Mouse (Mus musculus) lung, embryonic 15.5 days (tissue): Measurements from ENCODE around the gene Tnpo2. TPM values are rescaled to one million over a fixed set of nuclear protein-coding genes. Genes with fewer than 3 reads are reported as not detected.

ENCODE experiments used
- ATAC-seq: fragments of 200-750 bp; cut with Nextera tagmentation; 2 replicates; pipeline ENCODE4 v1.8.0; 2017; ENCODE audit warnings: moderate number of reproducible peaks, borderline replicate concordance; ENCODE audit not compliant: low FRiP score, low TSS enrichment; ENCODE audit errors: extremely low read depth
- H3K27ac ChIP-seq: fragments of 300-500 bp; sonication (generic); 2 replicates; pipeline ENCODE4 v1.5.1; 2015; ENCODE audit warnings: moderate library complexity, mild to moderate bottlenecking, inconsistent platforms
- H3K27me3 ChIP-seq: fragments of 300-500 bp; sonication (generic); 2 replicates; pipeline ENCODE4 v1.6.1; 2015; ENCODE audit warnings: inconsistent platforms
- H3K36me3 ChIP-seq: fragments of 300-500 bp; sonication (generic); 2 replicates; pipeline ENCODE4 v1.6.1; 2015; ENCODE audit warnings: inconsistent platforms
- H3K4me1 ChIP-seq: fragments of 300-500 bp; sonication (generic); 2 replicates; pipeline ENCODE4 v1.6.1; 2015; ENCODE audit warnings: inconsistent platforms
- H3K4me2 ChIP-seq: fragments of 300-500 bp; sonication (generic); 2 replicates; pipeline ENCODE4 v1.6.1; 2015; ENCODE audit warnings: inconsistent platforms, mild to moderate bottlenecking, moderate library complexity
- H3K4me3 ChIP-seq: fragments of 300-500 bp; sonication (generic); 2 replicates; pipeline ENCODE4 v1.5.1; 2015; ENCODE audit warnings: mild to moderate bottlenecking, inconsistent platforms
- H3K9ac ChIP-seq: fragments of 300-500 bp; sonication (generic); 2 replicates; pipeline ENCODE4 v1.6.1; 2015; ENCODE audit warnings: inconsistent platforms
- H3K9me3 ChIP-seq: fragments of 300-500 bp; sonication (generic); 2 replicates; pipeline ENCODE4 v1.6.1; 2016; ENCODE audit warnings: inconsistent platforms
- WGBS: fragments of 180-500 bp; shearing (Covaris S2); methylation state at CpG from one replicate; pipeline ENCODE4 v1.1.7; 2015; 5-methylcytosine and 5-hydroxymethylcytosine counted together
- polyA plus RNA-seq: library from polyadenylated mRNA; unstranded; fragments of >200 nt; fragmentation: Nextera tagmentation; extraction: Ambion mirVana; gene quantifications from 2 replicates; pipeline ENCODE4 v1.2.1, GENCODE M21; 2015

The Tnpo2 gene
- polyA plus RNA-seq, 1 experiment from 2014 or later = 32.3 TPM

GRCm38 (mm10) chr8:85029271-85029670 lies 7.4 kb upstream of the Tnpo2 start:
- Histone ChIP-seq H3K36me3 (peaks cover 42% of the 10 kb centered on the region), H3K27me3 (no peaks in the 10 kb centered on the region), H3K4me1 (peaks cover 35% of the 10 kb centered on the region), H3K4me2 (peak overlapping the region; percentile 90; the same call in 1 of the 2 replicates), H3K9me3 (no peaks in the 10 kb centered on the region), H3K27ac (no peak overlapping the region), H3K4me3 (0 out of 2 replicates have a peak overlapping the region, but pooled peaks have one; percentile 92), H3K9ac (peak overlapping the region; percentile 99; the same call in 1 of the 2 replicates)
- 77% methylated on average over 14 of the region's 14 CpGs for WGBS
- no peak for ATAC-seq

DNA sequence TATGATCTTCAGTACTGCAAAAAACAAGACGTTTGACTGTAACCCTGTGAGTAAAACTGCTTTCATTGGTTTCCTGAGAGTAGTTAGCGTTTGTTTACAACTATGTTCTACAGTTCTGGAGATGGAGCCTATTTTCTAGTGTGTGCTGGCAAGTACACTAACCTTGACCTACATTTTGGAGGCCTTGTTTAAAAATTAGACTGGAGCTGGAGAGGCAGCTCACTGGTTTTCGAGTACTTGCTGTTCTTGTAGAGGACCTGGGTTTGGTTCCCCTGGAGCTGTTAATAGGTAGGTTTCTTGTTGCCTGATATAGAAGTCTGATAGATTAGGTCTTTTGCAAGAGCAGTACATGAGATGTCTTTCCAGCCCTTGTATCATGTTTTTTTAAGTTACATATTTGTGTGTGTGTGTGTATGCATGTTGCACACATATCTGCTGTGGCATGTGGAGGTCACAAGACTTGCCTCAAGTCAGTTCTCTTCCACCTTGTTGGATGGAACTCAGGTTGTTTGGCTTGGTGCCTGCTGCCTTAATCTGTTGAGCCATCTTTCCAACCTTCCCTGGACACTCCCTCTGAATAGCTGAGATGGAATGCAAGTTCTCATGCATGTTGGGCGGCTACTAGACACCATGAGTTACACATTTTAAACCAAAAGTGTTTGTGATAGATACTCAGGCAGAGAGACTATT lies 3.9 kb upstream of the Tnpo2 start:
- 79% methylated on average over 4 of the region's 4 CpGs for WGBS
- H3K27me3 ChIP-seq = no peaks in the 10 kb centered on the region
- H3K9me3 ChIP-seq = no peaks in the 10 kb centered on the region
- H3K4me2 ChIP-seq = no peak overlapping the region
- peaks cover 35% of the 10 kb centered on the region for H3K4me1 ChIP-seq
- ATAC-seq = no peak
- H3K9ac ChIP-seq = no peak overlapping the region
- H3K4me3 ChIP-seq = no peak overlapping the region
- H3K27ac ChIP-seq = no peak overlapping the region
- peaks cover 42% of the 10 kb centered on the region for H3K36me3 ChIP-seq

DNA sequence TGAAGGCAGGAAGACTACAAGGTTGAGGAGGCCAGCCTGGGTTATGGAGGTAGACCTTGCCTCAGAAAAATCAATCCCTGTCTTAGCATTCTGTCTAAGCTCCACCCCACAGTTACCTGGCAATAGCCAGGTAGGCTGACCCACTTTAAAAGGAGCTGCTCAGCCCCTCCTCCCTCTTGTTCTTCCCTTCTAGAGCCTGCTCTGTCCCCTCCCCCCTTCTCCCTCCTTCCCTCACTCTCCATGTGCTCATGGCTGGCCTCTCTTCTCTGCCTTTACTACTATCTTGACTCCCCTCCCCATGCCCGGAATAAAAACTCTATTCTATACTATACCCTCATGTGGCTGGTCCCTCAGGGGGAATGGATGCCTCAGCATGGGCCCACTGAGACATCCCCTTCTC lies 2.8 kb upstream of the Tnpo2 start:
- peak overlapping the region; percentile 85; the same call in 1 of the 2 replicates for H3K4me2 ChIP-seq

GRCm38 (mm10) chr8:85034764-85035163 lies 2.0 kb upstream of the Tnpo2 start:
- H3K4me2 ChIP-seq = peak overlapping the region; percentile 85
- H3K27me3 ChIP-seq = no peaks in the 10 kb centered on the region
- H3K4me3 ChIP-seq = peak overlapping the region; percentile 90
- WGBS = under 1% methylated on average over 13 of the region's 13 CpGs
- peaks cover 34% of the 10 kb centered on the region for H3K4me1 ChIP-seq
- no peaks in the 10 kb centered on the region for H3K9me3 ChIP-seq
- peak overlapping the region; percentile 81; the same call in 1 of the 2 replicates for H3K9ac ChIP-seq
- H3K27ac ChIP-seq = peak overlapping the region; percentile 71; the same call in 1 of the 2 replicates
- ATAC-seq = no peak
- H3K36me3 ChIP-seq = peaks cover 38% of the 10 kb centered on the region

More for the DNA sequence above, 2.8 kb upstream of the Tnpo2 start:
- Histone ChIP-seq H3K9me3 (no peaks in the 10 kb centered on the region), H3K27ac (peak overlapping the region; percentile 31; the same call in 1 of the 2 replicates), H3K27me3 (no peaks in the 10 kb centered on the region), H3K4me1 (peaks cover 32% of the 10 kb centered on the region), H3K36me3 (peaks cover 42% of the 10 kb centered on the region), H3K9ac (no peak overlapping the region), H3K4me3 (no peak overlapping the region)
- WGBS = 58% methylated on average over 1 of the region's 1 CpGs
- no peak for ATAC-seq

DNA sequence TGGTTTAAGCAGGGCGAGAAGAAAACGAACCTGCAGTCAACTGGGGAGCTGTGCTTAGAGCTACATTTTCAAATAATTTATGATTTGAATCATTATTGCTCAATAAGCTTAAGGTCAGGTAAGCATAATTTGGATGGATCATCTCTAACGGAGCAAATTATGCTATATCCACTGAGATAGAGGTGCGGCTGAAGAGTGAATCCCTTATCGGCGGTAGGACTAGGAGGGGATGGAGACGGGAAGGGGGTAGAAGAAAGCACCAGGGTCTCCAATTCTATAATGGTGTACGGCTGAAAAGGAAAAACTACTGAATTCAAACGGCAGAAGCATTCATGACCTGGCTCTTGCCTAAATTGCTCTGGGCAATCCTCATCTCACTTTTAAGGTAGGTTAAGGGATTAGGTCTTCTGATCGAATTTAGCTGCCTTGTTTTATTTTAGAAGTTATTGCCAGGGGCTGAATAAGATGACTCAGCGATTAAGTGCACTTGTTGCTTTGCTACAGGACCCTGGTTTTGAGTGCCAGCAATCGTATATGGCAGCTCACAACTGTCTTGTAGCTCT lies 1.5 kb upstream of the Tnpo2 start:
- WGBS = 5% methylated on average over 12 of the region's 12 CpGs
- H3K9ac ChIP-seq = peak overlapping the region; percentile 81

GRCm38 (mm10) chr8:85035728-85036310 lies 896 bp upstream of the Tnpo2 start:
- WGBS = under 1% methylated on average over 15 of the region's 15 CpGs
- Histone ChIP-seq H3K27me3 (no peaks in the 10 kb centered on the region), H3K27ac (peak overlapping the region; percentile 100), H3K4me3 (peak overlapping the region; percentile 90), H3K4me2 (peak overlapping the region; percentile 85), H3K4me1 (peaks cover 34% of the 10 kb centered on the region), H3K9me3 (no peaks in the 10 kb centered on the region), H3K36me3 (peaks cover 37% of the 10 kb centered on the region), H3K9ac (peak overlapping the region; percentile 81)
- 0 out of 2 replicates have a peak, but pooled peaks have one; percentile 0 for ATAC-seq

More for the DNA sequence above, 1.5 kb upstream of the Tnpo2 start:
- peak overlapping the region; percentile 85 for H3K4me2 ChIP-seq
- H3K4me1 ChIP-seq = peaks cover 34% of the 10 kb centered on the region
- no peaks in the 10 kb centered on the region for H3K9me3 ChIP-seq
- H3K36me3 ChIP-seq = peaks cover 37% of the 10 kb centered on the region
- no peaks in the 10 kb centered on the region for H3K27me3 ChIP-seq
- ATAC-seq = no peak
- H3K4me3 ChIP-seq = peak overlapping the region; percentile 90
- peak overlapping the region; percentile 100 for H3K27ac ChIP-seq

GRCm38 (mm10) chr8:85036381-85036717 lies 366 bp upstream of the Tnpo2 start:
- H3K27ac ChIP-seq = peak overlapping the region; percentile 100
- peaks cover 34% of the 10 kb centered on the region for H3K4me1 ChIP-seq
- WGBS = under 1% methylated on average over 9 of the region's 9 CpGs

DNA sequence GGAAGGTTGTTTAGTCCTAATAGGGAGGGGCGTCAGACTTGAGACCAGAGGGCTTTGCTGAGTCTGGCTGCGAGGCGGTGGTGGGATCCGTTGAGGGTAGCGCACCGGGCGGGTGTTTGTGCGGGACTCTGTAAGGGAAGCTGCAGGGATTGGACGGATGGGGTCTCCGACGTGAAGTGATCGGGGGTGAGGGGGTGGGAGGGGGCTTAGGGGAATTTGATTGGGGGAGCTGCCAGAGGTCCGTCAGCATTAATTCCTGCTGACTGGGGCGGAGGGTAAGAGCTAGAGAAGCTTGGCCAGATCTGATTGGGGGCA lies 608 bp downstream of the Tnpo2 start:
- peak; percentile 44; the same call in 1 of the 2 replicates for ATAC-seq
- Histone ChIP-seq H3K4me2 (peak overlapping the region; percentile 86), H3K9me3 (no peaks in the 10 kb centered on the region), H3K27ac (peak overlapping the region; percentile 100), H3K36me3 (peaks cover 38% of the 10 kb centered on the region), H3K27me3 (no peaks in the 10 kb centered on the region), H3K4me3 (peak overlapping the region; percentile 90), H3K9ac (peak overlapping the region; percentile 93), H3K4me1 (peaks cover 34% of the 10 kb centered on the region)
- WGBS = under 1% methylated on average over 14 of the region's 14 CpGs

More at GRCm38 (mm10) chr8:85036381-85036717, 366 bp upstream of the Tnpo2 start:
- peak overlapping the region; percentile 85 for H3K4me2 ChIP-seq
- ATAC-seq = peak; percentile 32; the same call in 1 of the 2 replicates
- H3K36me3 ChIP-seq = peaks cover 38% of the 10 kb centered on the region
- H3K9ac ChIP-seq = peak overlapping the region; percentile 81
- H3K27me3 ChIP-seq = no peaks in the 10 kb centered on the region
- peak overlapping the region; percentile 90 for H3K4me3 ChIP-seq
- H3K9me3 ChIP-seq = no peaks in the 10 kb centered on the region

GRCm38 (mm10) chr8:85037681-85038531 lies 1.2 kb downstream of the Tnpo2 start:
- ATAC-seq = peak; percentile 9; the same call in 1 of the 2 replicates
- H3K4me3 ChIP-seq = peak overlapping the region; percentile 90

GRCm38 (mm10) chr8:85043619-85044018 lies 6.9 kb downstream of the Tnpo2 start:
- Histone ChIP-seq H3K9me3 (no peaks in the 10 kb centered on the region), H3K4me3 (no peak overlapping the region), H3K27ac (no peak overlapping the region), H3K4me2 (no peak overlapping the region), H3K4me1 (peaks cover 8% of the 10 kb centered on the region), H3K27me3 (no peaks in the 10 kb centered on the region), H3K9ac (no peak overlapping the region), H3K36me3 (peaks cover 83% of the 10 kb centered on the region)
- WGBS = 87% methylated on average over 6 of the region's 6 CpGs
- no peak for ATAC-seq

More at GRCm38 (mm10) chr8:85037681-85038531, 1.2 kb downstream of the Tnpo2 start:
- Histone ChIP-seq H3K27me3 (no peaks in the 10 kb centered on the region), H3K9me3 (no peaks in the 10 kb centered on the region), H3K4me2 (peak overlapping the region; percentile 86), H3K9ac (peak overlapping the region; percentile 93), H3K36me3 (peaks cover 36% of the 10 kb centered on the region), H3K4me1 (peaks cover 34% of the 10 kb centered on the region), H3K27ac (peak overlapping the region; percentile 100)
- WGBS = 2% methylated on average over 43 of the region's 57 CpGs

GRCm38 (mm10) chr8:85057367-85057766 lies 20.7 kb downstream of the Tnpo2 start:
- Histone ChIP-seq H3K9me3 (no peaks in the 10 kb centered on the region), H3K9ac (no peak overlapping the region), H3K4me3 (no peak overlapping the region), H3K4me1 (peaks cover 8% of the 10 kb centered on the region), H3K27ac (no peak overlapping the region), H3K27me3 (no peaks in the 10 kb centered on the region), H3K4me2 (no peak overlapping the region), H3K36me3 (peaks cover 46% of the 10 kb centered on the region)
- ATAC-seq = no peak
- WGBS = 78% methylated on average over 7 of the region's 7 CpGs
